Mouse (Mus musculus): Measurements from ENCODE around the gene Hsd3b1.
"Not testable (repeated sequence)": the region's sequence is repeated elsewhere in the genome, so short reads cannot be mapped to it uniquely, and the experiment has no call there.

The Hsd3b1 gene

DNA sequence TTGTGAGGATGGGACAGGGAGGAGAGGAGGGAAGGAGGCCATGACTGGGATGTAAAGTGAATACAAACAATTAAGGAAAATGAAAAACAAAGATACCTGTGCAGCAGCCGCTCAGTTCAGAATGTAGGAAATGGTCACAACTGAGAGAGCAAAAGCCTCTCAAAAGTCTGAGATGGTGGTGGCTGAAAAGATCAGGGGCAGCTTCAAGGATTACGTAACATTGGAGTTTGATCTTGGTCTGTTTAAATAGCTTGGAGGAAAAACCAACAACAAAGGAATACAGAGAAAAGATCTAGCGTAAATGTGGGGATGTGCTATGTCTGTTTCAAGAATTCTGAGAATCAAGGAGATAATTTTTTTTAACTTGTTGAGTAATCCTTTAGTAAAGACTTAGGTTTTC is at the start of gene Hsd3b1:
Gene Hsd3b1, minus strand, starts transcription at position 219 of the 400 bp plus-strand sequence.
- peak; percentile 49 for DNase-seq (ENCODE audit: low spot score)

GRCm38 (mm10) chr3:98897606-98898005 is 38.0 kb upstream of the Hsd3b1 start:
- no peak for DNase-seq (ENCODE audit: low spot score)

DNA sequence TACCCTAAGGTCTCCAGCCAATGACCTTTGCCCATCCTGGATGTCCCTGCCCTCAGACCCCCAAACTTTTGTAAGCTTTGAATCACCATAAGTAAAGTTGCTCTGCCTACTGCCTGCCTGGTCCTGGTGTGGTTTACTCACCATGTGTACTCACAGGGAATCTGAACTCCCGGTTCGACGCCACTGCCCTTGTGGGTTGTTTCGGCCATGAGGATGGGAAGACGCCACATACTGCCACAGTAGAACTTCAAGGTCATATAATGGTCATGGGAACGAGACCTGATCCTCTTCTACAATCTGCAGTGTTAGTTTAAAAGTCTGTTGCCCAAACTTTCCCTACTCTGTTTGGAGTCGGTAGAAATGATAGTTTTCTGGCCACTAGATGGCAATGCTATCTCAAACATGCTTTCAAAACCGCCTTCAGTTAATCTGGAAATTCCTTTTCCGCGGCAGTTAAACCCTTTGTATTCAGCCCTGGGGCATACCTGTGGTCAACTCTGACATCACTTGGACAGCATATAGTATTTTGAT is 35.5 kb upstream of the Hsd3b1 start:
- peak; percentile 15 for DNase-seq (ENCODE audit: low spot score)

GRCm38 (mm10) chr3:98893057-98893772 is 33.6 kb upstream of the Hsd3b1 start, which contains the start of gene Hao2:
TSS of gene Hao2 (minus strand) at chr3:98893239.
- DNase-seq (ENCODE audit: low spot score) = no peak

GRCm38 (mm10) chr3:98890430-98890829 is 30.8 kb upstream of the Hsd3b1 start:
- DNase-seq (ENCODE audit: low spot score) = no peak

DNA sequence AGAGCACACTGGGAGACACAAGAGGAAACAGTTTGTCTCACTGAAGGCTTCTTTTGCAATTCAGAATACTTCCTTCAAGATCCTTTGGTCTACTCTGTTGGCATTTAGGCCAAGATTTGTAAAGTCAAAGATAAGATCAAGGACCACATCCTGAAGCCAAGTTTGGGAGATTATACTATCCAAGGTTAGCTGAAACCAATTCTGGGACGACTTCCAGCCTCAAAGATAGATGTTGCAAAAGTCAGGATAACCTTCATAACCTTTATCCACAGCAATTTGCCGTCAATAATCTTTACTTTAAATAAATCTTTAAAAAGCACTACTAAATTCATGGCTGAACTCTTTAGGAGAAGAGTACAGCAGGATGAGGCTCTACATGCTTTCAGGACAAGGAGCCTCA is 28.6 kb upstream of the Hsd3b1 start:
- DNase-seq (ENCODE audit: low spot score) = no peak

DNA sequence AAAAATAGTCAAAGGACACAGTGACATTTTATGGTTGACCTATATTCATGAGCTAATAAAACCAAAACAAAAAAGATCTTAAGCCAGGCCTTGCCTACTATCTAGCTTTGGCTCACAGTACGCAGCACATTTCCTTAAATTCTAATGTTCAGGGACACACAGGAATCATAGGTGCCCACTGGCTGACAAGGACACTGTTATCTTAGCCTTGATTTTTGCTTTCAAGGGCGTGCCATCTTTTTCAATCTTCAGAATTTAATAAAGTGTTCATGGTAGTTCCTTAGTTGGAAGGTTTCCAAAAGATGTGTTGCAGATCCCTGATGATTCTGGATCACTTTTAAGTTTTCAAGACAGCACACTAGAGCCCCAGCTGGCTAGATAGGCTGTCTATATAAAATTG is 21.2 kb upstream of the Hsd3b1 start:
- no peak for DNase-seq (ENCODE audit: low spot score)

- DNase-seq (ENCODE audit: low spot score) = no peak
Measured at GRCm38 (mm10) chr3:98880216-98880615, 20.6 kb upstream of the Hsd3b1 start.

DNA sequence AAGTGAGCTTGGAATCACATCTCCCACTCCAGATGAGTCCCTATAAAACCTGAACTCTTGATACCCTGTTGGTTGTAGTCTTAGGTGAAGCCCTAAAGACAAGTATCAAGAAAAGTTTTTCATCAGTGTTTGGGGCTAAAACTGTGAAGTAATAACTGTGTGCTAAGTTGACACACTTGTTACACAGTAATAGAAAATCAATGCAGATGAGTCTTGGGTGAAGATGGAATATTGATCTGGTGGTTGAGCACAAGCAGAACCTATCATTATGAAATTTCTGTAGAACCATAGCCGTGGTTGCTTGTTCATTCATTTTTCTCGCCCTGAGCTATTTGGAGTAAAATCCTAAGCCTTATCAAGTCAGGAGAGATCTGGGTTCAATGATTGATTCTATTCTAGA is 8.6 kb upstream of the Hsd3b1 start:
- DNase-seq (ENCODE audit: low spot score) = no peak

- DNase-seq (ENCODE audit: low spot score) = no peak
Measured at GRCm38 (mm10) chr3:98862800-98863199, 3.2 kb upstream of the Hsd3b1 start.

DNA sequence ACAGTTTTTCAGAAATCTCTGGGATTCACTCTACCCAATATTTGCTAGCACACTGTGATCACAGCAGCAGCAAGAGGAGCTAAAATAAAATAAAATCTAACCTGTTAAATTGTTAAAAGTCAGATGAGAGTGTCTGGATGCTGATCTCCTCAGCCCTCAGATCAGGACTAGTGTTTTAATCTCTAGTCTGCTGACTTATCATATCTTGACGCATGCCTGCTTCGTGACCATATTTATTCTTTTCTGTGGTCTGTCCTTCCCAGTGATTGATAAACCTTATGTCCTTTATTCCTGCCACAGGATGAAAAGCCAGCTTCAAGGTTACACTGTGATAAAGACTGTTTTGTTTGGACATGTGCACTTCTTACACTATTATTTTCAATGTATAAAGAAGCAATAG is 1.5 kb downstream of the Hsd3b1 start:
- DNase-seq (ENCODE audit: low spot score) = no peak

DNA sequence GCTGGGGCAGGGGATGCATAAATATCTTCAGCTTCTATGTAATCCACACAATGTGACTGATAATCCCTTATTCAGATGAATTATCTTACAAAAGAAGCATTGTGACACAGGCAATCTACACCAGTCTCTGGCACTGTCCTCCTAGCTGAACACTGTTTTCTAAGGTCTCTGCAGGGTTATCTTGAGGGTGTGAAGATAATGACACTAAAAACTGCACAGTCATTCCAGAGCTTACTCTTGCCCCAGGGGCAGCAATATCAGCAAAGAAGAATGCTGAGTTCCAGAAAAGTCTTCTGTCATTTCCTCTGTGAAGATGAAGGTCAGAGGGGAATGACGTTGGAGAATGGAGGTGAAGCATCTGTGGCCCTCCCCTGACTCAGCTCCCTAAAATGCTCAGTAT is 2.7 kb downstream of the Hsd3b1 start:
- DNase-seq (ENCODE audit: low spot score) = peak; percentile 14

- DNase-seq (ENCODE audit: low spot score) = peak; percentile 16
Measured at GRCm38 (mm10) chr3:98855160-98855559, 4.4 kb downstream of the Hsd3b1 start.

GRCm38 (mm10) chr3:98853685-98854084 is 5.9 kb downstream of the Hsd3b1 start:
- peak; percentile 33 for DNase-seq (ENCODE audit: low spot score)

DNA sequence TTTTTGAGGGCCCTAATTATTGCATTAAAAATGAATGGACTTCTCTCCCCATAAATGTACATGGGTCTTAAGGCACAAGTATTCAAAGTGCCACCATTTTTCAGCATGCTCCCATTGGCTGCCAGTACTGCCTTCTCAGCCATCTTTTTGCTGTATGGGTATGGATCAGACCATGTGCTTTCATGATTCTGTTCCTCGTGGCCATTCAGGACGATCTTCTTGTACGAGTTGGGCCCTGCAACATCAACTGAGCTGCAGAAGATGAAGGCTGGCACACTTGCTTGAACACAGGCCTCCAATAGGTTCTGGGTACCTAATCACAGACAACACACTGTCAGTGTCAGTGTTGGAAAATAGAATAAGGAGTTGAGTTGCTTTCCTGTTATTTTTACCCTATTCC is 6.5 kb downstream of the Hsd3b1 start:
- no peak for DNase-seq (ENCODE audit: low spot score)

DNA sequence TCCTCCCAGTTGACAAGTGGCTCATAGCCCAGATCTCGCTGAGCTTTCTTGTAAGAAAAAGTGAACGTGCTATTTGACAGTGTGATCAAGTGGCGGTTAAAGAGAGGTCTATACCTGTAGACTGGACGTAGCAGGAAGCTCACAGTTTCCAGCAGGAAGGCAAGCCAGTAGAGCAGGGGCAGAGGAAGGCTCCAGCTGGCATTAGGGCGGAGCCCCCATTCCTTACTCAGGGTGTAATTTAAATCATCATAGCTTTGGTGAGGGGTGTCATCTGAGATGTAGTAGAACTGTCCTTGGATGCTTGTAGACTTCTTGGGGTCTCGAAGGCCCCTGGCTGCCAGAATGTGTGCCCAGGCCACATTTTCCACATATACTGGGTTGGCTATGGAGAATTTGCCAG is 7.0 kb downstream of the Hsd3b1 start:
- DNase-seq (ENCODE audit: low spot score) = no peak

DNA sequence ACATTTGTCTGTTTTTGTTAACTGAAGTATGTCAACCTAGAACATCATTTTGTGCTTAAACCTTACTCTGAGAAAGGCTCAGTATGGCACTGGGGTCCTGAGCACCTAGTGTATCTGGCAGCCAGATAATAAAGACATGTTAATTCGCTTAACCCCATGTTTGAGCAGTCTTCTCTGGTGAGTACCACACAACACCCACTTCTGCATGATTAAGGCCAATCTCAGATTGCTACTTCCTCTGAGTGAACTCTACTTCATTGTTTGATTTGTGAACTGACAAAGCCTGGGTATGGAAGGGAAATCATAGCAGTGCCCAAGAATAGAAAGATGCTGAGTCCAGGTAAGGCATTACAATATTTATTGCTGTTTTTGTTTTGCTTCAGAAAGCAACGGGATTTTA is 7.7 kb downstream of the Hsd3b1 start:
- no peak for DNase-seq (ENCODE audit: low spot score)

DNA sequence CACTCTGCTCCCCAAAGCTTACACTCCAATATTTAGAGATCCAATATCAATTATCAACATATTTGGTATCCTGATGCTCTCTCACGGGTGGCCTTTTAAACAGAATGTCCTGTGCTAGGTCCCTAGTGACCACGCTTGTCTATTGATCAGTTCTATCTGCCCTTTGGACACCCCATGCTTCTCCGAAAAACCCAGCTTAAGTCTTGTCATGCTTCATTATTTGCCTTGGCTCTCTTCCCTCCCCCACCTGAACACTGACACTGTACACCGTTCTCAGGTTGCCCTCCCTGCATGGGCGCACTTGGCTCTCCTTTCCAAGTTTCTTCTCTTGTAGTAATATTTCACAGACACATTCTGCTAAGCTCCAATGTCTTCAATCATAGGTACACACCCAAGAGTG is 9.3 kb downstream of the Hsd3b1 start:
- DNase-seq (ENCODE audit: low spot score) = no peak

GRCm38 (mm10) chr3:98848898-98849297 is 10.7 kb downstream of the Hsd3b1 start:
- DNase-seq (ENCODE audit: low spot score) = no peak

DNA sequence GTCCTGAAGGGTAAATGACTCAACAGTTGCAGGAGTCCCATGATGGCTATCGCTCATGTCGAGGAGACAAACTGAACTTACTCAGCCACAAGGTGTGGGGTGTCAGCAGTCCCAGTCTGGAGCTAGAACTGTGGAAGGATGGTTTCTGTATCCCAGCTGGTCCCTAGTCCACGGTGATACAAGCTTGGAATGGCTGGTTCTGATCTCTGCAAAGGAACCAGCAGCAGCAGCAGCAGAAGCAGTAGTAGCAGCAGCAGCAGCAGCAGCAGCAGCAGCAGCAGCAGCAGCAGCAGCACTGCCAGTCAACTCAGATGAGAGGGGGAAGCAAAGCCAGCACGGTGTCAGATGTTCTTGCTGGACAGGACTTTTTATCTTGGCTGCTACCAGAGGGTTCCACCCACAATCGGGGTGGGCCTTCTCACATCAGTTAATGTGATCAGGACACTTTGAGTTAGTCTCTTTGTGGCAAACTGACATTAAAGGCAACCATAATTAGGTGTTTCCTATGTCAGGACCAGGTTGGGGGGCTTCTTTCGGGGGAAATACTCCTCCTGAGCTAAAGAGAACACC is 45.4 kb downstream of the Hsd3b1 start, which contains the start of gene Hsd3b6:
Gene Hsd3b6, minus strand, starts transcription at position 343 of the 570 bp plus-strand sequence.
- DNase-seq (ENCODE audit: low spot score) = no peak

GRCm38 (mm10) chr3:98812653-98813052 is 46.9 kb downstream of the Hsd3b1 start:
- not testable (repeated sequence) for DNase-seq (ENCODE audit: low spot score)

DNA sequence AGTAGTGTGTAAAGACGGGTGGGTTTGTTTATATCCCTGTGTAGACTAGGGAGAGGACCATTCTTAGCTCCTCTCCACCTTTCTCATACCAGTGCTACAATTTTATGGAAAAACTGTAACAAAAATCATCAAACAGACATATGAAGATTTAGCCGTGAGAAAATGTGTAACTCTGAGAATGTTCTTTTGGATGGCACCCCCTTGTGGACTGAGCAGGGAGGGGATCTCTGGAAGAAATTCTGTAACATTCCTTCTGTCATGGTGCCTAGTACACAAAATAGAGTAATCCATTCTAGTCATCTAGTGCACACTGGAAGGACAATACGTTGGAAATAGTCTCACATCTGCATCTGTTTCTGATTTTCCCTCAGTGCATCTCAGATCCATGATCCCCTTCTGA is 54.6 kb downstream of the Hsd3b1 start:
- DNase-seq (ENCODE audit: low spot score) = not testable (repeated sequence)
